ENCODE assay signal across 19 mouse cellular contexts in genomic region chr9:72746278-72746677, GRCm38 (mm10).
"Had no signal": no experiment of that assay in that cellular context is flagged by ENCODE, and none has a peak within 500 bp of the region (broad histone marks: within the 10 kb centered on the region; RNA-seq: fewer than 3 reads in every experiment).

No protein-coding gene starts in this region.

- H3K4me3 ChIP-seq: lung, embryonic 15.5 days; megakaryocyte, embryonic 14.5 days; midbrain, embryonic 13.5 days; midbrain, embryonic 15.5 days; neural tube, embryonic 12.5 days; stomach, embryonic 15.5 days had no signal

- DNase-seq: liver, postnatal 0 days; lung, adult 2 months; lung, postnatal 14 days; lung, postnatal 36 days; right cerebral cortex, postnatal 25 days; right cerebral cortex, postnatal 4 days; spleen, adult 18-20 months; thymus, adult 2 months; thymus, postnatal 25 days; thymus, postnatal 4 days had no signal

- ATAC-seq: liver, postnatal 0 days; lung, postnatal 0 days; midbrain, embryonic 13.5 days; midbrain, embryonic 15.5 days had no signal

- H3K27ac ChIP-seq: lung, embryonic 15.5 days; macrophage; midbrain, embryonic 13.5 days; midbrain, embryonic 15.5 days; neural tube, embryonic 12.5 days; stomach, embryonic 15.5 days; stomach, postnatal 0 days had no signal
